Mouse (Mus musculus) forebrain, embryonic 14.5 days (tissue): ENCODE measurements around the gene Lrrtm3. TPM values are rescaled to one million over a fixed set of nuclear protein-coding genes. Genes with fewer than 3 reads are reported as not detected.
A peak's percentile ranks its signal among the peaks of the same experiment; 100 is the strongest.

Source experiments
- ATAC-seq: fragments of 200-750 bp; cut with Nextera tagmentation; 2 replicates; pipeline ENCODE4 v1.8.0; 2017; ENCODE audit warnings: mild to moderate bottlenecking, moderate library complexity
- DNase-seq: peaks from one replicate; pipeline ENCODE4 v3.0.0-alpha.2; 2015; ENCODE audit warnings: low spot score
- H3K27ac ChIP-seq: fragments of 300-500 bp; sonication (generic); 2 replicates; pipeline ENCODE4 v1.5.1; 2014; ENCODE audit warnings: low read depth, mild to moderate bottlenecking, control low read depth, low read length, moderate library complexity
- H3K27me3 ChIP-seq: fragments of 300-500 bp; sonication (generic); replicated peaks from 2 replicates; pipeline ENCODE4 v1.6.1; 2014; ENCODE audit warnings: low read length, control low read depth, mixed read lengths; ENCODE audit not compliant: control insufficient read depth, insufficient read depth
- H3K36me3 ChIP-seq: fragments of 300-500 bp; sonication (generic); 2 replicates; pipeline ENCODE4 v1.6.1; 2014; ENCODE audit warnings: low read length, control low read depth; ENCODE audit not compliant: control insufficient read depth, insufficient read depth
- H3K4me1 ChIP-seq: fragments of 300-500 bp; sonication (generic); 2 replicates; pipeline ENCODE4 v1.6.1; 2014; ENCODE audit warnings: antibody characterized with exemption, low read length, control low read depth; ENCODE audit not compliant: control insufficient read depth, insufficient read depth
- H3K4me2 ChIP-seq: fragments of 300-500 bp; sonication (generic); 2 replicates; pipeline ENCODE4 v1.6.1; 2014; ENCODE audit warnings: mild to moderate bottlenecking, control low read depth, low read length
- H3K4me3 ChIP-seq: fragments of 300-500 bp; sonication (generic); 2 replicates; pipeline ENCODE4 v1.5.1; 2014; ENCODE audit warnings: low read depth, low read length, control low read depth
- H3K9ac ChIP-seq: fragments of 300-500 bp; sonication (generic); 2 replicates; pipeline ENCODE4 v1.6.1; 2014; ENCODE audit warnings: mild to moderate bottlenecking, low read length, control low read depth, moderate library complexity
- H3K9me3 ChIP-seq: fragments of 300-500 bp; sonication (generic); replicated peaks from 2 replicates; pipeline ENCODE4 v1.6.1; 2016; ENCODE audit warnings: low read length, control low read depth, mixed read lengths; ENCODE audit not compliant: control insufficient read depth
- WGBS: fragments of 180-500 bp; shearing (Covaris S2); extraction: QIAGEN DNeasy Blood & Tissue Kit; methylation state at CpG from one replicate; pipeline ENCODE4 v1.1.7; 2014; 5-methylcytosine and 5-hydroxymethylcytosine counted together
- polyA plus RNA-seq: library from polyadenylated mRNA; unstranded; fragments of >200 nt; fragmentation: Nextera tagmentation; extraction: Ambion mirVana; gene quantifications from 2 replicates; pipeline ENCODE4 v1.2.1, GENCODE M21; 2014

The Lrrtm3 gene
- 10.5 and 17.6 TPM in 2 replicates for polyA plus RNA-seq

GRCm38 (mm10) chr10:64089680-64090460 is at the start of gene Lrrtm3:
TSS of gene Lrrtm3 (minus strand) at chr10:64090277.
- Histone ChIP-seq H3K9ac (peak within 1 kb of the TSS; percentile 64), H3K4me2 (peak within 1 kb of the TSS; percentile 85), H3K27me3 (0 out of 2 replicates have a peak, but pooled peaks cover 5% of the 10 kb centered on the region), H3K4me3 (peak within 1 kb of the TSS; percentile 43), H3K4me1 (peaks cover 4% of the 10 kb centered on the region), H3K27ac (no peak within 1 kb of the TSS), H3K9me3 (no peaks in the 10 kb centered on the region), H3K36me3 (no peaks in the 10 kb centered on the region)
- 1% methylated on average over 22 of the region's 22 CpGs for WGBS
- ATAC-seq: peak; percentile 92
- DNase-seq: peak; percentile 95

GRCm38 (mm10) chr10:64135481-64135880 is 45.4 kb upstream of the Lrrtm3 start:
- H3K4me1 ChIP-seq: no peaks in the 10 kb centered on the region
- ATAC-seq (no peak), DNase-seq (peak; percentile 33)
- no peak overlapping the region for H3K27ac ChIP-seq
- no peak overlapping the region for H3K9ac ChIP-seq
- H3K36me3 ChIP-seq: no peaks in the 10 kb centered on the region
- 14% methylated on average over 7 of the region's 7 CpGs for WGBS
- no peaks in the 10 kb centered on the region for H3K9me3 ChIP-seq
- no peak overlapping the region for H3K4me3 ChIP-seq
- H3K27me3 ChIP-seq: no peaks in the 10 kb centered on the region
- no peak overlapping the region for H3K4me2 ChIP-seq

GRCm38 (mm10) chr10:64133461-64133860 is 43.4 kb upstream of the Lrrtm3 start:
- no peaks in the 10 kb centered on the region for H3K4me1 ChIP-seq
- no peak overlapping the region for H3K4me3 ChIP-seq
- WGBS: 79% methylated on average over 3 of the region's 3 CpGs
- H3K9me3 ChIP-seq: no peaks in the 10 kb centered on the region
- no peak overlapping the region for H3K9ac ChIP-seq
- H3K36me3 ChIP-seq: no peaks in the 10 kb centered on the region
- no peak overlapping the region for H3K27ac ChIP-seq
- ATAC-seq (no peak), DNase-seq (no peak)
- H3K27me3 ChIP-seq: no peaks in the 10 kb centered on the region
- H3K4me2 ChIP-seq: no peak overlapping the region

- no peak overlapping the region for H3K9ac ChIP-seq
- WGBS: 41% methylated on average over 15 of the region's 15 CpGs
- no peaks in the 10 kb centered on the region for H3K4me1 ChIP-seq
- no peaks in the 10 kb centered on the region for H3K36me3 ChIP-seq
- H3K4me3 ChIP-seq: no peak overlapping the region
- no peaks in the 10 kb centered on the region for H3K9me3 ChIP-seq
- no peak overlapping the region for H3K4me2 ChIP-seq
- H3K27me3 ChIP-seq: no peaks in the 10 kb centered on the region
- DNase-seq: peak; percentile 86
- H3K27ac ChIP-seq: no peak overlapping the region
- ATAC-seq: peak; percentile 89
Measured at GRCm38 (mm10) chr10:64130397-64131150, 40.5 kb upstream of the Lrrtm3 start.

GRCm38 (mm10) chr10:64118833-64119232 is 28.8 kb upstream of the Lrrtm3 start:
- Histone ChIP-seq H3K36me3 (no peaks in the 10 kb centered on the region), H3K9ac (no peak overlapping the region), H3K4me3 (no peak overlapping the region), H3K4me1 (peaks cover 3% of the 10 kb centered on the region; the same call in 1 of the 2 replicates), H3K4me2 (no peak overlapping the region), H3K27ac (no peak overlapping the region), H3K9me3 (no peaks in the 10 kb centered on the region), H3K27me3 (no peaks in the 10 kb centered on the region)
- ATAC-seq (no peak), DNase-seq (no peak)
- 91% methylated on average over 3 of the region's 3 CpGs for WGBS

- Histone ChIP-seq H3K4me2 (no peak overlapping the region), H3K27me3 (no peaks in the 10 kb centered on the region), H3K9ac (no peak overlapping the region), H3K9me3 (no peaks in the 10 kb centered on the region), H3K4me1 (peaks cover 3% of the 10 kb centered on the region; the same call in 1 of the 2 replicates), H3K4me3 (no peak overlapping the region), H3K27ac (no peak overlapping the region), H3K36me3 (no peaks in the 10 kb centered on the region)
- no peak for DNase-seq
- WGBS: 96% methylated on average over 11 of the region's 11 CpGs
- ATAC-seq: no peak
Measured at GRCm38 (mm10) chr10:64115246-64115645, 25.2 kb upstream of the Lrrtm3 start.

GRCm38 (mm10) chr10:64096532-64096931 is 6.5 kb upstream of the Lrrtm3 start:
- Histone ChIP-seq H3K4me1 (no peaks in the 10 kb centered on the region), H3K4me2 (no peak overlapping the region), H3K9ac (no peak overlapping the region), H3K36me3 (no peaks in the 10 kb centered on the region), H3K4me3 (no peak overlapping the region), H3K27me3 (no peaks in the 10 kb centered on the region), H3K9me3 (no peaks in the 10 kb centered on the region), H3K27ac (no peak overlapping the region)
- 94% methylated on average over 1 of the region's 1 CpGs for WGBS
- DNase-seq (no peak), ATAC-seq (no peak)

GRCm38 (mm10) chr10:64088774-64089460 is 1.2 kb downstream of the Lrrtm3 start:
- DNase-seq (peak; percentile 27), ATAC-seq (no peak)
- Histone ChIP-seq H3K27me3 (0 out of 2 replicates have a peak, but pooled peaks cover 5% of the 10 kb centered on the region), H3K36me3 (no peaks in the 10 kb centered on the region), H3K4me2 (peak overlapping the region; percentile 85), H3K9ac (peak overlapping the region; percentile 61; the same call in 1 of the 2 replicates), H3K27ac (no peak overlapping the region), H3K9me3 (no peaks in the 10 kb centered on the region), H3K4me3 (peak overlapping the region; percentile 43), H3K4me1 (peaks cover 6% of the 10 kb centered on the region)
- 15% methylated on average over 19 of the region's 19 CpGs for WGBS
